Mouse (Mus musculus): ENCODE results near the gene Tspan18. TPM values are rescaled to one million over a fixed set of nuclear protein-coding genes. Genes with fewer than 3 reads are reported as not detected.

The Tspan18 gene
- polyA plus RNA-seq, 1 experiment from 2014 or later, result 48.2 TPM

DNA sequence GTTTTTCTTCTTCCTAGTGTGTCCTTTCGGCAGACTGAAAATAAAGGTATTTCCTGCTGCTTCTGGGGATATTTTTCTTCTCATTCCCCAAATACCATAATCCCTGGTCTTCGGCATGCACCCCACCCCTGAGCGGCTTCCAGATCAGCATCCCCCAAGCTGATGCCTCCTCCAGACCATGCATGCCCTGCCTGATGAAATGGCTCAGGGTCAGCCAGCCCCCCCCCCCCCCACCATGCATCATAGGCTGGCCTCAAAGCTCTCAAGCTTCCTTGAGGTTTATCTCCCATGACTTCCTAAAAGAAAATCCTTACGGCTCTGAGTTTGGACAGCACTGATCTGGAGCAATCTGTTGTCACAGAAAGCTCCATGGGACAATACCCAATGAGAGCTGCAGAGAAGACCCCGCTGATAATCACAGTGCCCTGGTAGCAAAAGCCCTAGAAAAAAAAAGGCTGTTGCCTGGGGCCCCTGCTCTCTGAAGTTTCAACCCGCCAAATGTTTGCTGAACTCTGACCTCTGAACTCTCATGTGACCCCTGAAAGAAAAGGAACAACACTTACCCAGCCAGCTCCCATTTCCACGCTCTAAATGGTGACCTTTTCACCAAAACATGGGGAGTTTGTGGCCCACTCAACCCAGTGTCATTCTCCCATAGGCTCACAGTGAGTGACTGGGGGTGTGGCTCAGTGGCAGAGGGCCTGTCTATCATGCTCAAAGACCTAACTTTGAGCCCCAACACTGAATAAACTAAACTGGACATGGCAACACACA lies 43.8 kb downstream of the Tspan18 start:
- 61% methylated on average over 7 of the region's 7 CpGs for WGBS
- Histone ChIP-seq H3K4me2 (ENCODE audit: low read length) (no peak overlapping the region), H3K9ac (ENCODE audit: low read length) (no peak overlapping the region), H3K9me3 (ENCODE audit: control insufficient read depth, low read length) (peaks cover 3% of the 10 kb centered on the region; the same call in 1 of the 2 replicates), H3K4me3 (ENCODE audit: control insufficient read depth in 1 of 2, insufficient read depth in 1 of 2, low read depth in 1 of 2, low read length in 2 of 2) (no peak overlapping the region), H3K36me3 (ENCODE audit: control insufficient read depth, insufficient read depth, low read length) (peaks cover 15% of the 10 kb centered on the region), H3K27ac (replicated peaks in 1 of 2; ENCODE audit: control insufficient read depth in 1 of 2, insufficient read depth in 1 of 2, low read depth in 2 of 2, low read length in 2 of 2) (0 out of 4 replicates have a peak overlapping the region, but pooled peaks of 1 of the 2 experiments have one; percentile 2), H3K4me1 (ENCODE audit: control insufficient read depth in 2 of 2, insufficient read depth in 2 of 2, low read length in 2 of 2) (peaks cover 37 to 49% of the 10 kb centered on the region in 2 experiments), H3K27me3 (ENCODE audit: control insufficient read depth, insufficient read depth, low read length) (no peaks in the 10 kb centered on the region)
- ATAC-seq (ENCODE audit: insufficient number of reproducible peaks, insufficient read depth, low FRiP score, low read depth), result no peak

GRCm38 (mm10) chr2:93289161-93289560 lies 45.1 kb downstream of the Tspan18 start:
- peaks cover 10% of the 10 kb centered on the region for H3K36me3 ChIP-seq (ENCODE audit: control insufficient read depth, insufficient read depth, low read length)
- 50% methylated on average over 10 of the region's 10 CpGs for WGBS
- H3K9ac ChIP-seq (ENCODE audit: low read length), result no peak overlapping the region
- ATAC-seq (ENCODE audit: insufficient number of reproducible peaks, insufficient read depth, low FRiP score, low read depth), result no peak
- H3K4me2 ChIP-seq (ENCODE audit: low read length), result no peak overlapping the region
- H3K27ac ChIP-seq (replicated peaks in 1 of 2; ENCODE audit: control insufficient read depth in 1 of 2, insufficient read depth in 1 of 2, low read depth in 2 of 2, low read length in 2 of 2), result peak overlapping the region; percentile 2 to 29; a peak in 1 of 4 replicates
- no peaks in the 10 kb centered on the region for H3K27me3 ChIP-seq (ENCODE audit: control insufficient read depth, insufficient read depth, low read length)
- peaks cover 3% of the 10 kb centered on the region; the same call in 1 of the 2 replicates for H3K9me3 ChIP-seq (ENCODE audit: control insufficient read depth, low read length)
- peaks cover 50 to 62% of the 10 kb centered on the region in 2 experiments for H3K4me1 ChIP-seq (ENCODE audit: control insufficient read depth in 2 of 2, insufficient read depth in 2 of 2, low read length in 2 of 2)
- H3K4me3 ChIP-seq (ENCODE audit: control insufficient read depth in 1 of 2, insufficient read depth in 1 of 2, low read depth in 1 of 2, low read length in 2 of 2), result no peak overlapping the region

- Histone ChIP-seq H3K27ac (replicated peaks in 1 of 2; ENCODE audit: control insufficient read depth in 1 of 2, insufficient read depth in 1 of 2, low read depth in 2 of 2, low read length in 2 of 2) (peak overlapping the region in 1 of 2 experiments; percentile 17; a peak in 1 of 4 replicates), H3K36me3 (ENCODE audit: control insufficient read depth, insufficient read depth, low read length) (no peaks in the 10 kb centered on the region), H3K4me1 (ENCODE audit: control insufficient read depth in 2 of 2, insufficient read depth in 2 of 2, low read length in 2 of 2) (peaks cover 66 to 80% of the 10 kb centered on the region in 2 experiments), H3K9me3 (ENCODE audit: control insufficient read depth, low read length) (no peaks in the 10 kb centered on the region), H3K9ac (ENCODE audit: low read length) (no peak overlapping the region), H3K27me3 (ENCODE audit: control insufficient read depth, insufficient read depth, low read length) (no peaks in the 10 kb centered on the region), H3K4me3 (ENCODE audit: control insufficient read depth in 1 of 2, insufficient read depth in 1 of 2, low read depth in 1 of 2, low read length in 2 of 2) (no peak overlapping the region), H3K4me2 (ENCODE audit: low read length) (no peak overlapping the region)
- no peak for ATAC-seq (ENCODE audit: insufficient number of reproducible peaks, insufficient read depth, low FRiP score, low read depth)
- WGBS, result 33% methylated on average over 4 of the region's 4 CpGs
Measured at GRCm38 (mm10) chr2:93287348-93287747, 47.0 kb downstream of the Tspan18 start.

DNA sequence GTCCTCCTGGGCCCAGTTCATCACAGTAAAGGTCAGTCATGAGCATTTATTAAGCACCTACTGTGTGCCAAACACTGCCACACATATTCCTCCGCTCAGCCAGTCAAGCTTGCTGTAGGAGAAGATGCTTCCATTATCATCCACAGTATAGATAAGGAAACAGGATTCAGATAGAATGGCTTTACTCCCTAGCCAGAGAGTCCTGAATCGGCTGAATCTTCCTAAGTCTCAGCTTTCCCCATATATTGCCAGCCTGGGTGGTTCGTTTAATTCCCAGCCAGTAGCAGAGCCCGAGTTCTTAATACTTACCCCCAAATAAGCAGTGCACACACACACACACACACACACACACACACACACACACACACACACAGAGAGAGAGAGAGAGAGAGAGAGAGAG lies 47.6 kb downstream of the Tspan18 start:
- Histone ChIP-seq H3K4me1 (ENCODE audit: control insufficient read depth in 2 of 2, insufficient read depth in 2 of 2, low read length in 2 of 2) (peaks cover 71 to 83% of the 10 kb centered on the region in 2 experiments), H3K27me3 (ENCODE audit: control insufficient read depth, insufficient read depth, low read length) (no peaks in the 10 kb centered on the region), H3K36me3 (ENCODE audit: control insufficient read depth, insufficient read depth, low read length) (no peaks in the 10 kb centered on the region), H3K9ac (ENCODE audit: low read length) (no peak overlapping the region), H3K9me3 (ENCODE audit: control insufficient read depth, low read length) (no peaks in the 10 kb centered on the region), H3K4me2 (ENCODE audit: low read length) (no peak overlapping the region), H3K27ac (replicated peaks in 1 of 2; ENCODE audit: control insufficient read depth in 1 of 2, insufficient read depth in 1 of 2, low read depth in 2 of 2, low read length in 2 of 2) (no peak overlapping the region), H3K4me3 (ENCODE audit: control insufficient read depth in 1 of 2, insufficient read depth in 1 of 2, low read depth in 1 of 2, low read length in 2 of 2) (no peak overlapping the region)
- 30% methylated on average over 4 of the region's 4 CpGs for WGBS
- no peak for ATAC-seq (ENCODE audit: insufficient number of reproducible peaks, insufficient read depth, low FRiP score, low read depth)

GRCm38 (mm10) chr2:93286321-93286720 lies 48.0 kb downstream of the Tspan18 start:
- Histone ChIP-seq H3K36me3 (ENCODE audit: control insufficient read depth, insufficient read depth, low read length) (no peaks in the 10 kb centered on the region), H3K4me2 (ENCODE audit: low read length) (no peak overlapping the region), H3K4me3 (ENCODE audit: control insufficient read depth in 1 of 2, insufficient read depth in 1 of 2, low read depth in 1 of 2, low read length in 2 of 2) (no peak overlapping the region), H3K27me3 (ENCODE audit: control insufficient read depth, insufficient read depth, low read length) (no peaks in the 10 kb centered on the region), H3K9ac (ENCODE audit: low read length) (no peak overlapping the region), H3K9me3 (ENCODE audit: control insufficient read depth, low read length) (no peaks in the 10 kb centered on the region), H3K4me1 (ENCODE audit: control insufficient read depth in 2 of 2, insufficient read depth in 2 of 2, low read length in 2 of 2) (peaks cover 71 to 80% of the 10 kb centered on the region in 2 experiments), H3K27ac (replicated peaks in 1 of 2; ENCODE audit: control insufficient read depth in 1 of 2, insufficient read depth in 1 of 2, low read depth in 2 of 2, low read length in 2 of 2) (0 out of 4 replicates have a peak overlapping the region, but pooled peaks of 1 of the 2 experiments have one; percentile 3)
- 48% methylated on average over 1 of the region's 2 CpGs for WGBS
- ATAC-seq (ENCODE audit: insufficient number of reproducible peaks, insufficient read depth, low FRiP score, low read depth), result no peak

GRCm38 (mm10) chr2:93285842-93286241 lies 48.5 kb downstream of the Tspan18 start:
- H3K4me1 ChIP-seq (ENCODE audit: control insufficient read depth in 2 of 2, insufficient read depth in 2 of 2, low read length in 2 of 2), result peaks cover 68 to 75% of the 10 kb centered on the region in 2 experiments
- 0 out of 4 replicates have a peak overlapping the region, but pooled peaks of 1 of the 2 experiments have one; percentile 3 for H3K27ac ChIP-seq (replicated peaks in 1 of 2; ENCODE audit: control insufficient read depth in 1 of 2, insufficient read depth in 1 of 2, low read depth in 2 of 2, low read length in 2 of 2)

DNA sequence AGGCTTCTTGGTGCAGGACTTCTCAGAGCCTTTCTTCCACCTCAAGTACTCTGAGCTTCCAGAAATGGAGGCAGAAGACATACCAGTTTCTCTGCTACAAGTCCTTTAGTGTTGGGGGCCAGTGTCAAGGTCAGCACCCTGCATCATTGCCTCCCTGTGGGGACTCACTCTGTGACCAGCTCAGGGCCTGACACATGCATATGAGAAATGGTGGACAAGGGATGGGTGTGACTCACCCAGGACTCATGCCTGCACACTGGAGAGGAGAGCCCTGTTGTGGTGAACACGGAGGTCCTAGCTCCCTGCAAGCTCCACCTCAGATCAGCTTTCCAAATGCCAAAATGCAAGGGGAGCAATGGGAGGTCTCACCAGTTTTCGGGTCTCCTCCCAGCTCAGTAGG lies 49.7 kb downstream of the Tspan18 start:
- H3K9me3 ChIP-seq (ENCODE audit: control insufficient read depth, low read length), result no peaks in the 10 kb centered on the region
- peaks cover 63 to 72% of the 10 kb centered on the region in 2 experiments for H3K4me1 ChIP-seq (ENCODE audit: control insufficient read depth in 2 of 2, insufficient read depth in 2 of 2, low read length in 2 of 2)
- H3K27ac ChIP-seq (replicated peaks in 1 of 2; ENCODE audit: control insufficient read depth in 1 of 2, insufficient read depth in 1 of 2, low read depth in 2 of 2, low read length in 2 of 2), result peak overlapping the region in 1 of 2 experiments; percentile 79; a peak in 2 of 4 replicates
- 42% methylated on average over 2 of the region's 2 CpGs for WGBS
- no peaks in the 10 kb centered on the region for H3K36me3 ChIP-seq (ENCODE audit: control insufficient read depth, insufficient read depth, low read length)
- no peak overlapping the region for H3K9ac ChIP-seq (ENCODE audit: low read length)
- no peak overlapping the region for H3K4me2 ChIP-seq (ENCODE audit: low read length)
- H3K27me3 ChIP-seq (ENCODE audit: control insufficient read depth, insufficient read depth, low read length), result no peaks in the 10 kb centered on the region
- ATAC-seq (ENCODE audit: insufficient number of reproducible peaks, insufficient read depth, low FRiP score, low read depth), result no peak
- H3K4me3 ChIP-seq (ENCODE audit: control insufficient read depth in 1 of 2, insufficient read depth in 1 of 2, low read depth in 1 of 2, low read length in 2 of 2), result no peak overlapping the region

More at GRCm38 (mm10) chr2:93285842-93286241, 48.5 kb downstream of the Tspan18 start:
- no peaks in the 10 kb centered on the region for H3K36me3 ChIP-seq (ENCODE audit: control insufficient read depth, insufficient read depth, low read length)
- H3K4me2 ChIP-seq (ENCODE audit: low read length), result no peak overlapping the region
- no peaks in the 10 kb centered on the region for H3K27me3 ChIP-seq (ENCODE audit: control insufficient read depth, insufficient read depth, low read length)
- WGBS, result 42% methylated on average over 8 of the region's 8 CpGs
- H3K9me3 ChIP-seq (ENCODE audit: control insufficient read depth, low read length), result no peaks in the 10 kb centered on the region
- no peak overlapping the region for H3K4me3 ChIP-seq (ENCODE audit: control insufficient read depth in 1 of 2, insufficient read depth in 1 of 2, low read depth in 1 of 2, low read length in 2 of 2)
- no peak overlapping the region for H3K9ac ChIP-seq (ENCODE audit: low read length)
- no peak for ATAC-seq (ENCODE audit: insufficient number of reproducible peaks, insufficient read depth, low FRiP score, low read depth)
